Mouse (Mus musculus): ENCODE data around the gene Polr2l. TPM values are rescaled to one million over a fixed set of nuclear protein-coding genes. Genes with fewer than 3 reads are reported as not detected.

Polr2l gene
- total RNA-seq (2021): 10 to 100 TPM; 74.3 to 74.7 TPM

DNA sequence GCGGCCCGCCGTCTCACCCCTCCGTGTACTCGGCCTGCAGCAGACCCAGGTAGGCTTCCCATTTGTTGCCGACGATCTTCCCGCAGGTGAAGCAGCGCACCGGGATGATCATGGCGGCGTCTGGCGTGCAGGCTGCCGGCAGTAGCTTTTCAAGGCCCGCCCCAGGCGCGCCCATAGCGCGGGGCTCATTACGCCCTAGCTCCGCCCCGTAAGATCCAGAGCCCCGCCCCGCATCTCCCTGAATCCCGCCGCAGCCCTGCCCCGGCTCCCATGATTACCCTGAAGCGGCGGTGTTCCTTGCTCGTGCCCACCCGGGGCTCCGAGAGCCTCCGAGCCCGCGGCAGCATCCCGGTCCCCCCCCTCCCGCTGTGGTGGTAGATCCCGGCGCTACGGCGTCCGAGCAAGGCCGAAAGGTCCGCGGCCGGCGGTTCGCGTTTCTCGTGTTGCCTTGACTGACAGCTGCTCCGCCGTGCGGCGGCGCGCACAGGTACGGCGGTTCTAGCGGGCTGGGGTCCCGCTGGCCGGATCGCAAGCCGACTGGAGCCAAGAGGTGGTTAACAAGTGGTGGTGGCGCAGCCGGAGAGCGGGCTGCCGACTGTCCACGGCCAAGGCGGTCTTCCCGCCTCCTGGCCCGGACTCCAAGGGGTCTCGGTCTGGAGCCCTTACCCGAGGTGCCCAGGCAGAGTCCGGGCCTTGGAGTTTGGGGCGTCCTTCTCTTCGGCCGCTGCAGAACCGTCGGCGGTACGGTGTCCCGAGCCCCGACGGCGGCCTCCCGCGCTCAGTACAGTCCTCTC lies at the start of gene Polr2l, which contains the start of gene Tspan4:
TSS of gene Polr2l (minus strand) at position 122 of the 794 bp plus-strand sequence.
TSS of gene Tspan4 (plus strand) at position 230 of the 794 bp plus-strand sequence.
- intact Hi-C loops (cut with DNase I): no loop called here
- DNase-seq (ENCODE audit: low spot score): peak; percentile 76

DNA sequence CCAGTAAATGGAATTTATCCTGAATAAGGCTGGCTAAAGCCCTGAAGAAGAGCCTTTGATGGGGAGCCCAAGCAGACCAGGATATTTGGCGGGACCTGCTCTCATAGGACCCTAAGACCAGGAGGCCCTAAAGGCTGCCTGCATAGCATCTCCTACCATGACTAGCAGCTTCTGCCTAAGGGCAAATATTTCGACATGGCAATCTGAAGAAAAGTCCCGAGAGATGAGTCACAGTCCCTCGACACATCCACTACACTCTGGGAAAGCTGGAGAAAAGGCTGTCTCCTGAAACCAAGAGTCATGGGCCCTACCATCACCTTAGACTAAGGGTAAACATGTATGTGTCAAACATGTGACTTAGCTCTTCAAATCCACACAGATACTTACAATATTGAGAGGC lies 49.3 kb upstream of the Polr2l start:
- intact Hi-C loops (cut with DNase I): loop anchor here (2.0 to 5.0 kb wide), 2 partner anchors 115 to 257 kb away; partner anchors contain the start of gene Irf7
- DNase-seq (ENCODE audit: low spot score): no peak

- no peak for DNase-seq (ENCODE audit: low spot score)
- intact Hi-C loops (cut with DNase I): loop anchor here (5.0 kb wide), 1 partner anchor 256 kb away; the partner anchor contains the start of gene Irf7
These were observed 48.1 kb upstream of the Polr2l start for GRCm38 (mm10) chr7:141523007-141523406.

GRCm38 (mm10) chr7:141519795-141520194 lies 44.9 kb upstream of the Polr2l start:
- no peak for DNase-seq (ENCODE audit: low spot score)

GRCm38 (mm10) chr7:141518926-141519325 lies 44.0 kb upstream of the Polr2l start:
- DNase-seq (ENCODE audit: low spot score): no peak
- intact Hi-C loops (cut with DNase I): no loop called here

More at GRCm38 (mm10) chr7:141519795-141520194, 44.9 kb upstream of the Polr2l start:
- intact Hi-C loops (cut with DNase I): loop anchor here (5.0 kb wide), 1 partner anchor 252 kb away; the partner anchor contains the start of gene Irf7

DNA sequence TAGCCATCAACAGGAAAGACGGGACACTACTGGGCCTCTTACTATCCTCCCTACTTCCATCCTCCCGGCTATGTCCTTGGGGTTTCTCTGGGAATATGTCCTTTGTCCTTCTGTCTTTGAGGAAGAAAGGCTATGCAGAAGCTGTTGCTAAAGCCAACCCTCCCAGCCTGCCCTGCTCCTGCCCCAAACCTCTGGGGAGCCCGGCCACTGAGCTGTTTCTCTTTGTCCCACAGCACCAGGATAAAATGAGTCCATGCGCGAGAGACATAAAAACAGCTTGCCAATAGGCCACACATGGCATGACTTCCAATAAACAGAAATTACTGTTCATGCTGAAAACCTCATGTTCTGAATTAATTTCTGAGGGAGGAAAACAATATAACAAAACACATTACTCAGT lies 43.4 kb upstream of the Polr2l start:
- intact Hi-C loops (cut with DNase I): no loop called here

GRCm38 (mm10) chr7:141517638-141518037 lies 42.7 kb upstream of the Polr2l start:
- intact Hi-C loops (cut with DNase I): no loop called here
- DNase-seq (ENCODE audit: low spot score): no peak

More for the DNA sequence above, 43.4 kb upstream of the Polr2l start:
- no peak for DNase-seq (ENCODE audit: low spot score)

GRCm38 (mm10) chr7:141510681-141511191 lies 35.8 kb upstream of the Polr2l start:
- intact Hi-C loops (cut with DNase I): no loop called here
- DNase-seq (ENCODE audit: low spot score): no peak

DNA sequence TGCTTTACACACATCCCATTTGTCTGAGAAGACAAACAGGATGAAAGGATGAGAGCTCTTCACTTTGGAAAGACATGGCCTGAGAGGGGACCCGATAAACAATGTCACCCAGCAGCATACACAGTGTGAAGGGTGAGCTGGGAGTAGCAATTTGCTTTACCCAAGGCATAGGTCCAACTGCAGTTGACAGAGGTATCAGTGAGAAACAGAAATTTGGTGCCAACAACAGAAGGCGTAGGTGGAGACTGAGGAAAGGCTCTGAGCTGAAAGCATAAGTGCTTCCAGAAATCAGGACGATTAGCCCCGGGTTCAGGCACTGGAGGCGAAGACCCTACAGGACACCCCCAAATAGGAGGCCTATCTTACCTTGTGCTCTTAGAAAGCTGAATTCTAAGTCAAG lies 35.3 kb upstream of the Polr2l start:
- no peak for DNase-seq (ENCODE audit: low spot score)
- intact Hi-C loops (cut with DNase I): no loop called here

- no peak for DNase-seq (ENCODE audit: low spot score)
- intact Hi-C loops (cut with DNase I): no loop called here
These were observed 33.2 kb upstream of the Polr2l start for GRCm38 (mm10) chr7:141508160-141508559.

DNA sequence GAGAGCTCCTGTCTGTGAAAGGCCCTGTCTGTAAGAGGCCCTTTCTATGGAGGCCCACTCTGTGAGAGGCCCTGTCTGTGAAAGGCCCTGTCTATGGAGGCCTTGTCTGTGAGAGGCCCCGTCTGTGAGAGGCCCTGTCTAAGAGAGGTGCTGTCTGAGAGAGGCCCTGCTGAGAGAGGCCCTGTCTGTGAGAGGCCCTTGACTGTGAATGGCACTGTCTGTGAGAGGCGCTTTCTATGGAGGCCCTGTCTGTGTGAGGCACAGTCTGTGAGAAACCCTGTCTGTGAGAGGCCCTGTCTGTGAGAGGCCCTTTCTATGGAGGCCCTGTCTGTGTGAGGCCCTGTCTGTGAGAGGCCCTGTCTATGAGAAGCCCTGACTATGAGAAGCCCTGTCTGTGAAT lies 31.3 kb upstream of the Polr2l start:
- intact Hi-C loops (cut with DNase I): no loop called here
- no peak for DNase-seq (ENCODE audit: low spot score)

GRCm38 (mm10) chr7:141502556-141502905 lies 27.6 kb upstream of the Polr2l start:
- no peak for DNase-seq (ENCODE audit: low spot score)
- intact Hi-C loops (cut with DNase I): no loop called here

DNA sequence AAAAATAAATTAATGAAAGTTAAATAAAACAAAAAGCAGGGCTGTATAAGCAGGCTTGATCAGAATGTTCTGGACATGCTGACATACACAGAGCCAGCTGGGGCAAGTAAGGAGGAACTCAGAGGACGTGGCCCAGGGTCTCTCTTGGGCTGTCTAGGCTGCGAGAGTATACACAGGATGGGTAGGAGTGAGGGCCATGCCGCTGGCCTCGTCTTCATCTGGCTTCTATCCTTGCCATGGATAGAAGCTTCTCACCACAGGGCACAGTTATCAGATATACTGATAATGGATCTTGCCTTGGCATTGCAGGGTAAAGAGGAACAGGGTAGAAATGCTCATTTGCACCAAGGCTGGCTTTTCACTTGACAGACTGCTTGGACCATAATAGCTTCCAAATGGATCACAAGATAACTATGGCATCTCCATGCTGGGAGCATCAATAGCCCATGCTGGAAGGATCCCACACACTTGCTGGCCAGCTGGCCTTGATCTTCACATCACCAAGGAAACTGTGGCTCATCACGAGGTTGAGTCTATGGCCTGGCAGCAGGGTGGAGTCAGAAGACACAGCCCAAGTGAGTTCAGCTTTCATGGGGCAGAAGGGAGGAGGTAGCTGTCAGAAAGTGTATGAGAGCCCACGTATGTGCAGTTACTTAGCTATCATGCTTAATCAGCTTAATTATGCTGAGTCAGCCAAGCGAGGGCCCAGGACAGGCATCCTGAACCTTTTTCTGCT lies 27.1 kb upstream of the Polr2l start:
- intact Hi-C loops (cut with DNase I): no loop called here
- no peak for DNase-seq (ENCODE audit: low spot score)

GRCm38 (mm10) chr7:141497600-141497999 lies 22.7 kb upstream of the Polr2l start:
- intact Hi-C loops (cut with DNase I): no loop called here
- no peak for DNase-seq (ENCODE audit: low spot score)

DNA sequence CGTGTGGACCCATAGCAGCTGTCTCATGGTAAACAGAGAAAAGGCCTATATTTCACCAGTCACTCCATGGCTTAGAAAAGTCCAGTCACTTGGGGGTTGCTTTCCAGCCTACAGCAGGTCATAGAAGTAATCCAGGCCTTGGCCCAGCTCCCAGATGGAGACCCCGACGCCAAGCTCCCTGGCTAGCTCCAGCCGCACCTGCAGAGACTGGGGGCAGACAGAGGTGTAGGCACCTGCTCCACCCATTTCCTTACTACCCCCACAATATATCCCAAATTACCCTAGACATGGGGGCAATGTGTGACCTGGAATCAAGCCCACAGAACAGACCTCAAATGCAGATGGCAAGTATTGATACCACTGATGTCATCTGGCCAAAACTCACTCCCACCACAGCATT lies 21.0 kb upstream of the Polr2l start:
- DNase-seq (ENCODE audit: low spot score): no peak
- intact Hi-C loops (cut with DNase I): no loop called here

DNA sequence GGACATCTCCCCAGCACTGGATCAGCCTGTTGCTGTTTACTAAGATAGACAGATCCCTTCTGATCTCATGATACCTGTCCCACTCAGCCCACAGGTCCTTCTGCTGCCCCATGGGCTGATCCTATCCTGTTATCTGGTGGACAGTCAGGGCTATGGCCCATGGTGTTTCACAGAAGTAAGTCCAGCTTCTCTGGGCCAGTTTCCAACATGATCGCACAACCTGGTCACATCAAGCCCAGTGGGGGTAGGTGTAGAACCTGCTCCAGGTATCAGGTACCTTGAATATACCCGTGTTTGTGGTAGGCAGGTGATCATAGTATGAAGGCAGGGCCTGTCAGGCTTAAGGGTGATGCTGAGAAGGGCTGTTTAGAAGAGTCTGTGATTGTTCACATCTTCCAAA lies 20.4 kb upstream of the Polr2l start:
- DNase-seq (ENCODE audit: low spot score): no peak
- intact Hi-C loops (cut with DNase I): no loop called here

DNA sequence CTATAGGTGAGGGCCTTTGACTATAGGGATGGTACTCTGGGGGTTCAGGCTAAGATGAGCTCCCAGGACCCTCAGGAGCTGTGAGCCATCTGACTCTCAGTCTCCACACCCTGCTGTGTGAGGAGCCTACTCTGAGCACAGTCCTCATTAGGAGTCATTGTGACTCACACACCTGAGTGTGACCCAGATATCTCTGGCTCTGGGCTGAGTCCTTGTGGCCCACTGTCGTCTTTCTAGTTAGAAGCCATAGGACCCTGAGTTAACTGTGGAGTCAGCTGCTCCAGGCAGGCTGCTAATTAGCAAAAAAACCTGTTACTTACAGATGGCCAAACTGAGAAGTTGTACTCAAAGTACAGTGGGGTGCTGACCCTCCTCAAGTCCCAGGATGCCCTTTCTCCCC lies 18.8 kb upstream of the Polr2l start:
- intact Hi-C loops (cut with DNase I): no loop called here

DNA sequence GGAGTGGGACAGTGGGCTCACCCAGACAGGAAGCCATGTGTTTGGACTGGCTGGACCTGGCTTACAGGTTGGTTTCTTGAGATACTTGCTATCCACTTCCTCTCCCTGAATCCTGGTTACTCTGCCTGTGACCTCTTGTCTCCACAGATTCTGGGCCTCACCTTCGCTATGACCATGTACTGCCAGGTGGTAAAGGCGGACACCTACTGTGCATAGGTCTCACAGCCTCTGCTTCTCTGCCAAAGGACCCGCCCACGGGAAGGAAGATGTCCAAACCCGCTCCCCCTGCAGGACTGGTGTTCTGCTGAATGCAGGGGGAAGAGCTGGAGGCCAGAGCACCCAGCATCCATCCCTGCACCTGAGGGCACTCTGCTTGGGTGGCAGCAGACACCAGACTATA lies 17.8 kb upstream of the Polr2l start:
- no peak for DNase-seq (ENCODE audit: low spot score)
- intact Hi-C loops (cut with DNase I): no loop called here

More for the DNA sequence above, 18.8 kb upstream of the Polr2l start:
- no peak for DNase-seq (ENCODE audit: low spot score)

DNA sequence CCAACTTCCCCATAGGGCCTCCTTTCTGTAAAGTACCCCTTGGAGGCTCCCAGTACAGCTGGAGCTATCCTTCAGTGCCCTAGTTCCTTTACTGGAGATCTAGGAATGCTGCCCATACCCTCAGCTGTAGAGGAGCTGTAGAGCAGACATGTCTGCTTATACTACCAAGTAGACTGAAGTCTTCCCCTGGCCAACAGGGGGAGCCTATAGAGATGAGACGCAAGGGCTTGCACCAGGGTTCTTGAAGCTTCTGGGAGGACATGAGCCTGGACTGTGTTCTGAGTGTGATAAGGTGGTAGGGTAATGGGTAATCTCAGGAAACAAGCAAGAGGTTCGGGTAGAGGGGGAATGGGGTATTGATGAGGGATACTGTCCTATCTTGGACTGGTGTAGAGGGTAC lies 16.2 kb upstream of the Polr2l start:
- DNase-seq (ENCODE audit: low spot score): no peak
- intact Hi-C loops (cut with DNase I): no loop called here

DNA sequence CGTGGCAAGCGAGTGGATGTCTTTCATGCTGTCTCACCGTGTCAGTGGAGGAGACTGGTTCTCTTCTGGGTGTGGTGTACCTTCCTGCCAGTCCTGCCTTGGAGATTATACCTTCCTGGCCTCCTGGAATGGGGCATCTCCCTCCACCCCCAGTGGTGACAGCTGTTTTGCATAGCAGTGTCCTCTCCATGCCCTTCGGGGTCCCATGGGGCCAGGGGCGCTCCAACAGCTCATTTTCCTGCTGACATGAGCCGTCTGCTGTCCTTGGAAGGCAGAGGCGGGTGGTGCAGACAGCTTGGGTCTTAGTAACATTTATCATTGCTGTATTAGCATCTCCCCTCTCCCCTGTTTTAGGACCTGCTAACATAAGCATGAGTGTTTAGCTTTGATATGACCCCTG lies 12.2 kb upstream of the Polr2l start:
- DNase-seq (ENCODE audit: low spot score): no peak
- intact Hi-C loops (cut with DNase I): no loop called here

DNA sequence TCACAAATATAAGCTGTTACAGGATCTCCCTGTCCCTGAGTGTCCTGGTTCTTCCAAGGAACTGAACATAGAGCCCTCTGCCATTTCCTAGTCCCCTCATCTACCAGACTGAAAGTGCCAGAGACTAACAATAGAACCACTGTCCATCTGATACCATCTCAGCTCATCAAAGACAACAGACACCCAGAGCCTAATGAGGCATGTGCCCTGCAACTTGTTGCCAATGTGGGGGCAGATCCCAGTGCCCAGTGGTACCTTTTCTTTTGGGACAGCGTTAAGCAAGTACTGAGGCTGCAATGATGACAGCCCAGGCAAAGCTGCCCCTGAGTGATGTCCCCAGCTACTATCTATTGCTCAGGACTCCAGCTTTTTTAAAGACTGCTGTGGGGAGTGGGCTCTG lies 11.3 kb upstream of the Polr2l start:
- no peak for DNase-seq (ENCODE audit: low spot score)
- intact Hi-C loops (cut with DNase I): no loop called here

Measured in heart, postnatal 25 days (tissue).